Mouse (Mus musculus) midbrain, embryonic 14.5 days (tissue): ENCODE measurements around the gene Etnk1. TPM values are rescaled to one million over a fixed set of nuclear protein-coding genes. Genes with fewer than 3 reads are reported as not detected.
A peak's percentile ranks its signal among the peaks of the same experiment; 100 is the strongest.

ENCODE experiments used
- ATAC-seq: fragments of 200-750 bp; cut with Nextera tagmentation; 2 replicates; pipeline ENCODE4 v1.8.0; 2017; ENCODE audit warnings: moderate number of reproducible peaks, moderate library complexity; ENCODE audit not compliant: low FRiP score, low TSS enrichment
- DNase-seq: peaks from one replicate; pipeline ENCODE4 v3.0.0-alpha.2; 2015
- H3K27ac ChIP-seq: fragments of 300-500 bp; sonication (generic); replicated peaks from 2 replicates; pipeline ENCODE4 v1.5.1; 2014; ENCODE audit warnings: mild to moderate bottlenecking, low read depth, low read length, moderate library complexity
- H3K27me3 ChIP-seq: fragments of 300-500 bp; sonication (generic); 2 replicates; pipeline ENCODE4 v1.6.1; 2014; ENCODE audit warnings: low read length, control low read depth, mixed read lengths; ENCODE audit not compliant: control insufficient read depth, insufficient read depth
- H3K36me3 ChIP-seq: fragments of 300-500 bp; sonication (generic); 2 replicates; pipeline ENCODE4 v1.6.1; 2014; ENCODE audit warnings: low read length, control low read depth; ENCODE audit not compliant: control insufficient read depth, insufficient read depth
- H3K4me1 ChIP-seq: fragments of 300-500 bp; sonication (generic); 2 replicates; pipeline ENCODE4 v1.6.1; 2014; ENCODE audit warnings: mild to moderate bottlenecking, antibody characterized with exemption, low read length, control low read depth; ENCODE audit not compliant: control insufficient read depth, insufficient read depth
- H3K4me2 ChIP-seq: fragments of 300-500 bp; sonication (generic); 2 replicates; pipeline ENCODE4 v1.6.1; 2014; ENCODE audit warnings: mild to moderate bottlenecking, low read length, moderate library complexity
- H3K4me3 ChIP-seq: fragments of 300-500 bp; sonication (generic); replicated peaks from 2 replicates; pipeline ENCODE4 v1.5.1; 2014; ENCODE audit warnings: low read depth, low read length
- H3K9ac ChIP-seq: fragments of 300-500 bp; sonication (generic); replicated peaks from 2 replicates; pipeline ENCODE4 v1.6.1; 2014; ENCODE audit warnings: mild to moderate bottlenecking, low read length, moderate library complexity
- H3K9me3 ChIP-seq: fragments of 300-500 bp; sonication (generic); 2 replicates; pipeline ENCODE4 v1.6.1; 2016; ENCODE audit warnings: low read length, control low read depth, mixed read lengths; ENCODE audit not compliant: control insufficient read depth
- WGBS: fragments of 180-500 bp; shearing (Covaris S2); extraction: QIAGEN DNeasy Blood & Tissue Kit; methylation state at CpG from one replicate; pipeline ENCODE4 v1.1.7; 2014; 5-methylcytosine and 5-hydroxymethylcytosine counted together
- polyA plus RNA-seq: library from polyadenylated mRNA; unstranded; fragments of >200 nt; fragmentation: Nextera tagmentation; extraction: Ambion mirVana; gene quantifications from 2 replicates; pipeline ENCODE4 v1.2.1, GENCODE M21; 2014

Gene Etnk1
- 47.3 and 62.0 TPM in 2 replicates for polyA plus RNA-seq

GRCm38 (mm10) chr6:143166452-143167357 is at the start of gene Etnk1:
Etnk1 (plus strand) TSS chr6:143167221.
- peak; percentile 99 for DNase-seq
- peak within 1 kb of the TSS; percentile 78 for H3K4me2 ChIP-seq
- peak within 1 kb of the TSS; percentile 92 for H3K9ac ChIP-seq
- peak within 1 kb of the TSS; percentile 87 for H3K4me3 ChIP-seq
- H3K9me3 ChIP-seq = no peaks in the 10 kb centered on the region
- peaks cover 8% of the 10 kb centered on the region; the same call in 1 of the 2 replicates for H3K36me3 ChIP-seq
- WGBS = 1% methylated on average over 81 of the region's 81 CpGs
- peaks cover 32% of the 10 kb centered on the region for H3K4me1 ChIP-seq
- no peaks in the 10 kb centered on the region for H3K27me3 ChIP-seq
- ATAC-seq = peak; percentile 95
- H3K27ac ChIP-seq = peak within 1 kb of the TSS; percentile 93

- H3K4me2 ChIP-seq = no peak overlapping the region
- H3K4me3 ChIP-seq = no peak overlapping the region
- no peaks in the 10 kb centered on the region for H3K9me3 ChIP-seq
- ATAC-seq = no peak
- no peak for DNase-seq
- no peaks in the 10 kb centered on the region for H3K4me1 ChIP-seq
- no peak overlapping the region for H3K27ac ChIP-seq
- no peak overlapping the region for H3K9ac ChIP-seq
- H3K36me3 ChIP-seq = no peaks in the 10 kb centered on the region
- WGBS = 92% methylated on average over 6 of the region's 6 CpGs
- no peaks in the 10 kb centered on the region for H3K27me3 ChIP-seq
Observed at GRCm38 (mm10) chr6:143119325-143119724, 47.7 kb upstream of the Etnk1 start.

- Histone ChIP-seq H3K27me3 (no peaks in the 10 kb centered on the region), H3K9me3 (peaks cover 6% of the 10 kb centered on the region), H3K4me1 (no peaks in the 10 kb centered on the region), H3K36me3 (no peaks in the 10 kb centered on the region), H3K9ac (no peak overlapping the region), H3K4me3 (no peak overlapping the region), H3K27ac (no peak overlapping the region), H3K4me2 (no peak overlapping the region)
- no peak for ATAC-seq
- no peak for DNase-seq
Observed at GRCm38 (mm10) chr6:143125721-143126120, 41.3 kb upstream of the Etnk1 start.

GRCm38 (mm10) chr6:143129466-143129865 is 37.6 kb upstream of the Etnk1 start:
- 94% methylated on average over 7 of the region's 7 CpGs for WGBS
- H3K27me3 ChIP-seq = no peaks in the 10 kb centered on the region
- H3K27ac ChIP-seq = no peak overlapping the region
- no peak overlapping the region for H3K4me2 ChIP-seq
- peaks cover 7% of the 10 kb centered on the region for H3K9me3 ChIP-seq
- ATAC-seq = no peak
- no peak for DNase-seq
- H3K4me1 ChIP-seq = no peaks in the 10 kb centered on the region
- no peak overlapping the region for H3K9ac ChIP-seq
- no peaks in the 10 kb centered on the region for H3K36me3 ChIP-seq
- H3K4me3 ChIP-seq = no peak overlapping the region

GRCm38 (mm10) chr6:143129952-143130351 is 37.1 kb upstream of the Etnk1 start:
- Histone ChIP-seq H3K36me3 (no peaks in the 10 kb centered on the region), H3K9ac (no peak overlapping the region), H3K9me3 (peaks cover 7% of the 10 kb centered on the region), H3K4me3 (no peak overlapping the region), H3K4me2 (no peak overlapping the region), H3K27me3 (no peaks in the 10 kb centered on the region), H3K4me1 (no peaks in the 10 kb centered on the region), H3K27ac (no peak overlapping the region)
- ATAC-seq (no peak), DNase-seq (no peak)
- 75% methylated on average over 3 of the region's 3 CpGs for WGBS

GRCm38 (mm10) chr6:143130411-143130810 is 36.6 kb upstream of the Etnk1 start:
- Histone ChIP-seq H3K36me3 (no peaks in the 10 kb centered on the region), H3K27me3 (no peaks in the 10 kb centered on the region), H3K4me2 (no peak overlapping the region), H3K9me3 (peaks cover 7% of the 10 kb centered on the region), H3K27ac (no peak overlapping the region), H3K4me1 (no peaks in the 10 kb centered on the region), H3K9ac (no peak overlapping the region), H3K4me3 (no peak overlapping the region)
- DNase-seq (no peak), ATAC-seq (no peak)
- WGBS = 85% methylated on average over 4 of the region's 4 CpGs

GRCm38 (mm10) chr6:143131895-143132652 is 34.9 kb upstream of the Etnk1 start:
- peak; percentile 21 for DNase-seq
- Histone ChIP-seq H3K9ac (no peak overlapping the region), H3K9me3 (peaks cover 7% of the 10 kb centered on the region), H3K4me1 (no peaks in the 10 kb centered on the region), H3K4me3 (no peak overlapping the region), H3K36me3 (no peaks in the 10 kb centered on the region), H3K4me2 (no peak overlapping the region), H3K27ac (no peak overlapping the region), H3K27me3 (no peaks in the 10 kb centered on the region)
- ATAC-seq = no peak
- WGBS = 70% methylated on average over 6 of the region's 6 CpGs

GRCm38 (mm10) chr6:143133150-143133549 is 33.9 kb upstream of the Etnk1 start:
- no peak overlapping the region for H3K4me3 ChIP-seq
- H3K9ac ChIP-seq = no peak overlapping the region
- ATAC-seq (no peak), DNase-seq (no peak)
- H3K27me3 ChIP-seq = no peaks in the 10 kb centered on the region
- H3K36me3 ChIP-seq = no peaks in the 10 kb centered on the region
- peaks cover 7% of the 10 kb centered on the region for H3K9me3 ChIP-seq
- no peak overlapping the region for H3K4me2 ChIP-seq
- WGBS = 87% methylated on average over 2 of the region's 2 CpGs
- H3K27ac ChIP-seq = no peak overlapping the region
- no peaks in the 10 kb centered on the region for H3K4me1 ChIP-seq
